Mouse (Mus musculus): ENCODE results near the gene Mapkbp1. TPM values are rescaled to one million over a fixed set of nuclear protein-coding genes. Genes with fewer than 3 reads are reported as not detected.

Gene Mapkbp1
- polyA plus RNA-seq, 1 experiment from 2014 or later: 2.0 TPM

DNA sequence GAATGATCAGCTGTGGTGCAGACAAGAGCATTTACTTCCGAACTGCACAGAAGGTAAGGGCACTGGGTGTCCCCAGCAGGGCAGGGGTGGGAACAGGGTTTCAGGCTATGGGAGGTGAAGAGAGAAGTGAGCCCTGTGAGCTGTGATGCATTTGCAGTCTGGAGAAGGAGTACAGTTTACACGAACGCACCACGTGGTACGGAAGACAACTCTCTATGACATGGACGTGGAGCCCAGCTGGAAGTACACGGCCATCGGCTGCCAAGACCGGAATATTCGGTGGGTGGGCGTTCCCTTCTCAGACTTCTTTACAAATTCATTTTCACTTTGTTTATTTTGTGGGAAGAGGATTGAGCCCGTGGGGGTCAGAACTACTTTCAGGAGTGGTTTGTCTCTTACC lies 45.1 kb downstream of the Mapkbp1 start:
- no peak overlapping the region for H3K4me3 ChIP-seq (ENCODE audit: low read length)
- WGBS: 75% methylated on average over 12 of the region's 12 CpGs
- H3K36me3 ChIP-seq (ENCODE audit: control insufficient read depth, insufficient read depth, low read length): 0 out of 2 replicates have a peak, but pooled peaks cover 7% of the 10 kb centered on the region
- H3K4me1 ChIP-seq (ENCODE audit: control insufficient read depth, insufficient read depth, low read length): no peaks in the 10 kb centered on the region
- no peaks in the 10 kb centered on the region for H3K27me3 ChIP-seq (replicated peaks; ENCODE audit: control insufficient read depth, insufficient read depth, low read length)
- H3K9ac ChIP-seq (ENCODE audit: low read depth, low read length): no peak overlapping the region
- no peak overlapping the region for H3K27ac ChIP-seq (ENCODE audit: low read length)
- no peak overlapping the region for H3K4me2 ChIP-seq (ENCODE audit: low read depth, low read length)
- H3K9me3 ChIP-seq (ENCODE audit: control insufficient read depth, low read length): no peaks in the 10 kb centered on the region
- peak; percentile 38; the same call in 1 of the 2 replicates for ATAC-seq

DNA sequence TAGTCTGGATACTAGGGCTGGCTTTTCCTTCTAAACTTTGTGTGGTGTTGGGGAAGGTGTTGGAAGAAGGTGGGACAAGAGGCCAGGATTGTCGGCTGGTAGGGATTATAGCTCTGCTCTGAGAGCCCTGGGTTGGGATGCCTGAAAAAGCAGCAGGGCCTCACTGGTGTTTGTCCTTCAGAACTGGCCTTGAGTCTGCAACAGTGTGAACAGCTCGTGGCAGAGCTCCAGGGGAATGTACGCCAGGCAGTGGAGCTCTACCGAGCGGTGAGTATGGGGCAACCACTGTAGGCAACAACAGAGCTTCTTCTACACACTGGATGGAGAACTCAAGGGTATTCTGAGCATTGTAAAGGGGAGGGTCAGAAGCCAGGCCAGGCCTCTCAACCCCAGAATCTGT lies 51.8 kb downstream of the Mapkbp1 start:
- Histone ChIP-seq H3K27me3 (replicated peaks; ENCODE audit: control insufficient read depth, insufficient read depth, low read length) (no peaks in the 10 kb centered on the region), H3K4me1 (ENCODE audit: control insufficient read depth, insufficient read depth, low read length) (peaks cover 10% of the 10 kb centered on the region), H3K4me2 (ENCODE audit: low read depth, low read length) (no peak overlapping the region), H3K9ac (ENCODE audit: low read depth, low read length) (no peak overlapping the region), H3K4me3 (ENCODE audit: low read length) (no peak overlapping the region), H3K27ac (ENCODE audit: low read length) (no peak overlapping the region), H3K9me3 (ENCODE audit: control insufficient read depth, low read length) (no peaks in the 10 kb centered on the region), H3K36me3 (ENCODE audit: control insufficient read depth, insufficient read depth, low read length) (peaks cover 8% of the 10 kb centered on the region; the same call in 1 of the 2 replicates)
- WGBS: 85% methylated on average over 5 of the region's 5 CpGs
- ATAC-seq: no peak

DNA sequence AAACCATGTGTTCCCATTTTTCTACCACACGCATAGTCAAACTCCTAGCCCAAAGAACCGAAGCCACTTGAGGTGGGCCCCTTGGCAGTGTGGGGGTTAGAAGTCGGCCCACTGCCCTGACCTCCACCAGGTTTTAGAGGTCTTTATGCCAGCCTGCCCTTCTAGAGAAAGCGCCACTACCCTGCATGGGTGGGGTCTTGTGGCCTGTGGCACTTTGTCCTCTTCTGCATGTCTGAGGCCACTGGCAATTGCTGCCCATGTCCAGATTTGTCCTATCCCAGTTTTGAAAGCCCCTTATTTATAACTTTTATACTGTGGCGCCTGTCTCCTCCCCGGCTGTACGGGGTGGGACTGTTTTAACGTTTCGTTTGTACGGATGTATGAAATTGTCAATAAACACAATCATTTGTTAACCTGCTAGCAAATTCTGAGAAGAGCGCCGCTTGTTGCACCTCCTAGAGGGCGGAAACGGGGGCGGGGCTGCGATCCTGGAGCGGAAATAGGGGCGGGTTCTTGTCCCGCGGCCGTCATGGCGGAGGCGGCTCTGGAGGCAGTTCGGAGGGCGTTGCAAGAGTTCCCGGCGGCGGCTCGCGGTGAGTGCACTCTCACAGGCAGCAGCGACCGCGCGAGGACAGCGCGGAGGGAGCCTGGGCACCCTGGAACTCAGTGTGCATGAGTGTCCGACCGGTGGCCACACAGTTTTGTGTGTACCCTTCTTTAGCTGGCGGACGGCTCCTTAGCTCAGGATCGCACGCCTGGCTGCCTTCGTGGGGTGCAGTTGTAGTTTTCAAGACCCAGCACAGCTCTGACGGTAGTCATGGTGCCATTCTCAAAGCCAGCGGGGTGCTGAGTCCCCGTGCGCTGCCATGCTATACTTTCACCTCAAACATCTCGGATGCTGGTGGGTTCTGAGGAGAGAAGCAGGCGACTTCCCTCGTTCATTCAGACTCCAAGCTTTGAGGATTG lies 54.8 kb downstream of the Mapkbp1 start, which contains the start of the genes Jmjd7 and Gm28042:
TSS of gene Jmjd7 (plus strand) at position 500 of the 966 bp plus-strand sequence.
TSS of gene Gm28042 (plus strand) at position 510 of the 966 bp plus-strand sequence.
- Histone ChIP-seq H3K4me3 (ENCODE audit: low read length) (peak within 1 kb of the TSS; percentile 78), H3K36me3 (ENCODE audit: control insufficient read depth, insufficient read depth, low read length) (peaks cover 12% of the 10 kb centered on the region), H3K4me2 (ENCODE audit: low read depth, low read length) (peak within 1 kb of the TSS; percentile 54), H3K4me1 (ENCODE audit: control insufficient read depth, insufficient read depth, low read length) (peaks cover 10% of the 10 kb centered on the region), H3K9ac (ENCODE audit: low read depth, low read length) (peak within 1 kb of the TSS; percentile 94), H3K27me3 (replicated peaks; ENCODE audit: control insufficient read depth, insufficient read depth, low read length) (no peaks in the 10 kb centered on the region), H3K9me3 (ENCODE audit: control insufficient read depth, low read length) (no peaks in the 10 kb centered on the region), H3K27ac (ENCODE audit: low read length) (peak within 1 kb of the TSS; percentile 90)
- 5% methylated on average over 50 of the region's 50 CpGs for WGBS
- ATAC-seq: peak; percentile 94

DNA sequence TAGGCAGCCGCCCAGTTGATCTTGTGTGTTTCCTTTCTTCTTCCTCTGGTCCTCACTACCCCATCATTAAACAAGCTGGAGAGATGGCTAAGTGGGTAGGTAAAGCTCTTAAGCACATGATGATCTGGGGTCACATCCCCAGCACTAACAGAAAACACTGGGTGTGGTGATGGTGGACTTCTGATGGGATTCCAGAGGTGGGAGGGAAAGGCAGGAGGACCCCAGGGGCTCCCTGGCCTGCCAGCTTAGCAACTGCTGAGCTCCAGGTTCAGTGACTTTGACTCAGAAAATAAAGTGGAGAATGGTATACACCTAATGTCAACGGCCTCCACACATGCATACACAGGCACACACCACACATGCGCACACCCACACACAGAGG lies 55.4 kb downstream of the Mapkbp1 start:
- H3K36me3 ChIP-seq (ENCODE audit: control insufficient read depth, insufficient read depth, low read length): peaks cover 12% of the 10 kb centered on the region
- WGBS: 38% methylated on average over 3 of the region's 3 CpGs
- peak overlapping the region; percentile 94 for H3K9ac ChIP-seq (ENCODE audit: low read depth, low read length)
- H3K9me3 ChIP-seq (ENCODE audit: control insufficient read depth, low read length): no peaks in the 10 kb centered on the region
- H3K27me3 ChIP-seq (replicated peaks; ENCODE audit: control insufficient read depth, insufficient read depth, low read length): no peaks in the 10 kb centered on the region
- H3K4me2 ChIP-seq (ENCODE audit: low read depth, low read length): peak overlapping the region; percentile 54
- H3K4me3 ChIP-seq (ENCODE audit: low read length): peak overlapping the region; percentile 78
- peaks cover 10% of the 10 kb centered on the region for H3K4me1 ChIP-seq (ENCODE audit: control insufficient read depth, insufficient read depth, low read length)
- H3K27ac ChIP-seq (ENCODE audit: low read length): peak overlapping the region; percentile 90
- peak; percentile 20 for ATAC-seq

DNA sequence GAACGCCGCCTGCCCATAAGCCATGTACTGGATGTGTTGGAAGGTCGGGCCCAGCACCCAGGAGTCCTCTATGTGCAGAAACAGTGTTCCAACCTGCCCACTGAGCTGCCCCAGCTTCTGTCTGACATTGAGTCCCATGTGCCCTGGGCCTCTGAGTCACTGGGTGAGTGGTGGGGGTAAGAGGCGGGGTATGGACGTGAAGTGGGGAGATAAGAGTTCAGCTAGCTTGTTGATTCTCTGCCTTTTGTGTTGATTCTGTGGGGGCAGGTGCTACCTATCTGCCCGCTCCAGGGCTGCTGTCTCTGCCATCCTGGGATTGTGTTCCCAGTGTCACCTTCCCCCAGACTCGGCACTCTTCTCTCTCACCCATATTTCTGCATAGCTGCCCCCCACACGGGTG lies 57.9 kb downstream of the Mapkbp1 start:
- H3K4me1 ChIP-seq (ENCODE audit: control insufficient read depth, insufficient read depth, low read length): peaks cover 10% of the 10 kb centered on the region
- no peaks in the 10 kb centered on the region for H3K27me3 ChIP-seq (replicated peaks; ENCODE audit: control insufficient read depth, insufficient read depth, low read length)
- H3K36me3 ChIP-seq (ENCODE audit: control insufficient read depth, insufficient read depth, low read length): peaks cover 10% of the 10 kb centered on the region
- ATAC-seq: no peak
- H3K4me2 ChIP-seq (ENCODE audit: low read depth, low read length): no peak overlapping the region
- no peak overlapping the region for H3K9ac ChIP-seq (ENCODE audit: low read depth, low read length)
- 84% methylated on average over 8 of the region's 8 CpGs for WGBS
- H3K9me3 ChIP-seq (ENCODE audit: control insufficient read depth, low read length): no peaks in the 10 kb centered on the region
- no peak overlapping the region for H3K4me3 ChIP-seq (ENCODE audit: low read length)
- no peak overlapping the region for H3K27ac ChIP-seq (ENCODE audit: low read length)

DNA sequence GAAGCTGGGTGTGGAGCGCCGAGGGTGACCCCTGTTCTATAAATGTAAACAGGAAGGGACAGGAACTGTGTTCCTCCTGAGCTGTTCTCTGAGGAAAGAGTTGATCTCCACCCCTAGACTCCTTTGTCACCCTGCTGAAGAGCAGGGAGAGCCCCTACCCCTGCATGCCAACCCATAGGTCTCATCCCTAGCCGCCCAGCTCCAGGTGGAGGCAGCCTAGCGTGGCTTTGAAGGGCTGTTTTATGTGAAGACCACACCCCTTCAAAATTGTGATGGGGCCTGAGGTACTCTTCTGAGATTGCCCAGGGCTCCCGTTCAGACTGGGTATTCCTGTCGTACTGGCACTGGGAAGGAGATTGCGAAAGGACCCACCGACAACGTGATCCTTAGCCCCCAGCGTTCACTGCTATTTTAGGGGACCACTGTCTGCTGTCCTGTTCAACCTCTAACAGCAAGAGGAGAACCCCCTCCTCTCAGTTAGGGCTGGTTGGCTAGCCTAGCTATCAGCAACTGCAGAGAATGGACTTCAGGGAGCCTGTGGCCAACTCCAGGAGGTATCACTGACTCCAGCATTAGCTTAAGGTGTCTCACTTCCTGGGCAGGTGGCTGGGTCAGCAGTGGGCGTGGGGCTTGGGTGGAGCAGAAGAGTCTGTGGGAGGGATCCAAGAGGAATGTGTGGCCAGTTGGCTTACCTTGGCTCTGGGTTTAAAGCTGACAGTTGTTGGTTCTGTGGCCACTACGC lies 60.4 kb downstream of the Mapkbp1 start, which contains the start of gene Pla2g4b:
TSS of gene Pla2g4b (plus strand) at position 692 of the 742 bp plus-strand sequence.
- WGBS: 85% methylated on average over 12 of the region's 12 CpGs
- no peak within 1 kb of the TSS for H3K9ac ChIP-seq (ENCODE audit: low read depth, low read length)
- H3K27me3 ChIP-seq (replicated peaks; ENCODE audit: control insufficient read depth, insufficient read depth, low read length): no peaks in the 10 kb centered on the region
- no peak for ATAC-seq
- no peak within 1 kb of the TSS for H3K27ac ChIP-seq (ENCODE audit: low read length)
- H3K4me1 ChIP-seq (ENCODE audit: control insufficient read depth, insufficient read depth, low read length): peaks cover 6% of the 10 kb centered on the region
- no peak within 1 kb of the TSS for H3K4me3 ChIP-seq (ENCODE audit: low read length)
- H3K36me3 ChIP-seq (ENCODE audit: control insufficient read depth, insufficient read depth, low read length): peaks cover 12% of the 10 kb centered on the region
- no peak within 1 kb of the TSS for H3K4me2 ChIP-seq (ENCODE audit: low read depth, low read length)
- H3K9me3 ChIP-seq (ENCODE audit: control insufficient read depth, low read length): no peaks in the 10 kb centered on the region

DNA sequence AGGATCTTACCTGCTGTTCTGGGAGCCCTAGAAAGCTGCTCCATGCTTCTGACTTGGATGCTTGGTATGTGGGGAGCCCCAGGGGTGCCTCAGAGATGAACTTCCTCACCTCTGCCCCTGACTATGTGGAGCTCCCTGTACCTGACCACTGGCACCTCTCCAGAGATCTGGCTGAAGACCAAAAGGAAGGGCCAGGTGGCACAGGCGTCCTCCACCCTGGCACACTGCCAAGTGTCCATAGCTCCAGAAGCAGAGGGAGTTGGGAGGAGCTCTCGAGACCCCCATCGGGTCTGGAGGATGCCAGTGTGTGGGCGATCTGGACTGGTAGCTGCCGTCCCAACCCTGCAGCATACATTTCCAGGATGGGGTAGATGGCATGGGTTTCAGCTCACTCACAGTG lies 61.2 kb downstream of the Mapkbp1 start:
- Histone ChIP-seq H3K9me3 (ENCODE audit: control insufficient read depth, low read length) (no peaks in the 10 kb centered on the region), H3K4me1 (ENCODE audit: control insufficient read depth, insufficient read depth, low read length) (no peaks in the 10 kb centered on the region), H3K36me3 (ENCODE audit: control insufficient read depth, insufficient read depth, low read length) (peaks cover 12% of the 10 kb centered on the region), H3K27me3 (replicated peaks; ENCODE audit: control insufficient read depth, insufficient read depth, low read length) (no peaks in the 10 kb centered on the region), H3K4me3 (ENCODE audit: low read length) (no peak overlapping the region), H3K27ac (ENCODE audit: low read length) (no peak overlapping the region), H3K4me2 (ENCODE audit: low read depth, low read length) (no peak overlapping the region), H3K9ac (ENCODE audit: low read depth, low read length) (no peak overlapping the region)
- ATAC-seq: no peak
- 75% methylated on average over 5 of the region's 5 CpGs for WGBS

DNA sequence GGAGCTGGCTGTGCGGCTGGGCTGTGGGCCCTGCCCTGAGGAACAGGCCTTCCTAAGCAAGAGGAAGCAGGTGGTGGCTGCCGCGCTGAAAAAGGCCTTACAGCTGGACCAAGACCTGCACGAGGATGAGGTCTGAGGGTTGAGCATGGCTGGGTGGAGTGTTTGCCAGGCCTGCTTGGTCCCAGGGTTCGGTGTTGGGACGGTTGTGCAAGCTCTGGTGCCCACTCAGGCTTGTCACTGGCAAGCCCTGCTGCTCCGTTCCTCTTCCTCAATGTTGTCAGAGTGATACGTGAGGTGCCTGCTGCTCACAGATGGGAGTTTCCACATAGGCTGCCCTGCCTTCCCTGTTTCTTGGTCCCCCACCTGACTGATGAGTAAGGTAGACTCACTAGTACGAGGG lies 65.2 kb downstream of the Mapkbp1 start:
- Histone ChIP-seq H3K4me3 (ENCODE audit: low read length) (no peak overlapping the region), H3K4me2 (ENCODE audit: low read depth, low read length) (no peak overlapping the region), H3K9me3 (ENCODE audit: control insufficient read depth, low read length) (no peaks in the 10 kb centered on the region), H3K9ac (ENCODE audit: low read depth, low read length) (no peak overlapping the region), H3K27ac (ENCODE audit: low read length) (no peak overlapping the region), H3K36me3 (ENCODE audit: control insufficient read depth, insufficient read depth, low read length) (peaks cover 15% of the 10 kb centered on the region; the same call in 1 of the 2 replicates), H3K27me3 (replicated peaks; ENCODE audit: control insufficient read depth, insufficient read depth, low read length) (no peaks in the 10 kb centered on the region), H3K4me1 (ENCODE audit: control insufficient read depth, insufficient read depth, low read length) (no peaks in the 10 kb centered on the region)
- WGBS: 87% methylated on average over 9 of the region's 9 CpGs
- no peak for ATAC-seq

DNA sequence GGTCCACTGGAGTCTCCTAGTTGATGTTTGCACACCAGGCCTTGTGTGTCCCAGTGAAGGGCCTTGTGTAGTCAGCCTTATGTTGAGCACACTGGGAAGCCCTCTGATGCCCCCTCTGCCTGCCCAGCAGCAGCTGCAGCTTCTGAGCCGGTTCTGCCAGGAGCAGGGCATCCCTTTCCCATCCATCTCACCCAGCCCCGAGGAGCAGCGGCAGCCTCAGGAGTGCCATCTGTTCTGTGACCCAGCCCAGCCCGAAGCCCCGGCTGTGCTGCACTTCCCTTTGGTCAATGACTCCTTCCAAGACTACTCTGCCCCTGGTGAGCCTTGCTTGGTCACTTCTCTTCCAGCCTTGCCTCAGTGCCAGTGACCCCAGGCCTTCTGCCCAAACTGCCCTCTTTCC lies 68.5 kb downstream of the Mapkbp1 start:
- no peak for ATAC-seq
- WGBS: 82% methylated on average over 5 of the region's 5 CpGs
- peaks cover 15% of the 10 kb centered on the region for H3K4me1 ChIP-seq (ENCODE audit: control insufficient read depth, insufficient read depth, low read length)
- no peaks in the 10 kb centered on the region for H3K27me3 ChIP-seq (replicated peaks; ENCODE audit: control insufficient read depth, insufficient read depth, low read length)
- H3K9ac ChIP-seq (ENCODE audit: low read depth, low read length): no peak overlapping the region
- no peak overlapping the region for H3K4me2 ChIP-seq (ENCODE audit: low read depth, low read length)
- no peaks in the 10 kb centered on the region for H3K9me3 ChIP-seq (ENCODE audit: control insufficient read depth, low read length)
- no peak overlapping the region for H3K4me3 ChIP-seq (ENCODE audit: low read length)
- H3K27ac ChIP-seq (ENCODE audit: low read length): no peak overlapping the region
- H3K36me3 ChIP-seq (ENCODE audit: control insufficient read depth, insufficient read depth, low read length): 0 out of 2 replicates have a peak, but pooled peaks cover 11% of the 10 kb centered on the region
